Mouse (Mus musculus) kidney, embryonic 15.5 days (tissue): ENCODE results near the gene Rnf217. TPM values are rescaled to one million over a fixed set of nuclear protein-coding genes. Genes with fewer than 3 reads are reported as not detected.

Experiments used
- ATAC-seq: fragments of 200-750 bp; cut with Nextera tagmentation; replicated peaks from 2 replicates; pipeline ENCODE4 v1.8.0; 2017; ENCODE audit warnings: moderate TSS enrichment; ENCODE audit not compliant: low FRiP score
- H3K27ac ChIP-seq: fragments of 300-500 bp; sonication (generic); 2 replicates; pipeline ENCODE4 v1.5.1; 2015; ENCODE audit warnings: mild to moderate bottlenecking, inconsistent platforms
- H3K27me3 ChIP-seq: fragments of 300-500 bp; sonication (generic); 2 replicates; pipeline ENCODE4 v1.6.1; 2015; ENCODE audit warnings: inconsistent platforms
- H3K36me3 ChIP-seq: fragments of 300-500 bp; sonication (generic); 2 replicates; pipeline ENCODE4 v1.6.1; 2015; ENCODE audit warnings: inconsistent platforms
- H3K4me1 ChIP-seq: fragments of 300-500 bp; sonication (generic); 2 replicates; pipeline ENCODE4 v1.6.1; 2015; ENCODE audit warnings: inconsistent platforms
- H3K4me2 ChIP-seq: fragments of 300-500 bp; sonication (generic); 2 replicates; pipeline ENCODE4 v1.6.1; 2015; ENCODE audit warnings: moderate library complexity, mild to moderate bottlenecking, inconsistent platforms
- H3K4me3 ChIP-seq: fragments of 300-500 bp; sonication (generic); replicated peaks from 2 replicates; pipeline ENCODE4 v1.5.1; 2015; ENCODE audit warnings: mild to moderate bottlenecking, inconsistent platforms
- H3K9ac ChIP-seq: fragments of 300-500 bp; sonication (generic); 2 replicates; pipeline ENCODE4 v1.6.1; 2015; ENCODE audit warnings: mild to moderate bottlenecking, inconsistent platforms
- H3K9me3 ChIP-seq: fragments of 300-500 bp; sonication (generic); replicated peaks from 2 replicates; pipeline ENCODE4 v1.6.1; 2016; ENCODE audit warnings: inconsistent platforms
- WGBS: fragments of 180-500 bp; shearing (Covaris S2); methylation state at CpG from one replicate; pipeline ENCODE4 v1.1.7; 2015; ENCODE audit warnings: mixed read lengths; 5-methylcytosine and 5-hydroxymethylcytosine counted together
- polyA plus RNA-seq: library from polyadenylated mRNA; unstranded; fragments of >200 nt; fragmentation: Nextera tagmentation; extraction: Ambion mirVana; gene quantifications from 2 replicates; pipeline ENCODE4 v1.2.1, GENCODE M21; 2015

Rnf217 gene
- 1.3 and 1.5 TPM in 2 replicates for polyA plus RNA-seq

- under 1% methylated on average over 93 of the region's 106 CpGs for WGBS
- peak within 1 kb of the TSS; percentile 85 for H3K4me3 ChIP-seq
- peak within 1 kb of the TSS; percentile 84 for H3K4me2 ChIP-seq
- H3K27me3 ChIP-seq, result no peaks in the 10 kb centered on the region
- H3K9me3 ChIP-seq, result no peaks in the 10 kb centered on the region
- H3K9ac ChIP-seq, result peak within 1 kb of the TSS; percentile 89
- H3K27ac ChIP-seq, result peak within 1 kb of the TSS; percentile 78
- H3K4me1 ChIP-seq, result peaks cover 30% of the 10 kb centered on the region
- ATAC-seq, result peak; percentile 89
- H3K36me3 ChIP-seq, result no peaks in the 10 kb centered on the region
Measured at GRCm38 (mm10) chr10:31609066-31609961, at the start of gene Rnf217. Rnf217 (minus strand) TSS chr10:31609184.

- H3K4me1 ChIP-seq, result no peaks in the 10 kb centered on the region
- H3K27me3 ChIP-seq, result no peaks in the 10 kb centered on the region
- 77% methylated on average over 3 of the region's 3 CpGs for WGBS
- H3K27ac ChIP-seq, result no peak overlapping the region
- H3K4me3 ChIP-seq, result no peak overlapping the region
- ATAC-seq, result no peak
- no peaks in the 10 kb centered on the region for H3K36me3 ChIP-seq
- H3K9me3 ChIP-seq, result no peaks in the 10 kb centered on the region
- H3K4me2 ChIP-seq, result no peak overlapping the region
- no peak overlapping the region for H3K9ac ChIP-seq
Measured at GRCm38 (mm10) chr10:31647270-31647669, 38.3 kb upstream of the Rnf217 start.

DNA sequence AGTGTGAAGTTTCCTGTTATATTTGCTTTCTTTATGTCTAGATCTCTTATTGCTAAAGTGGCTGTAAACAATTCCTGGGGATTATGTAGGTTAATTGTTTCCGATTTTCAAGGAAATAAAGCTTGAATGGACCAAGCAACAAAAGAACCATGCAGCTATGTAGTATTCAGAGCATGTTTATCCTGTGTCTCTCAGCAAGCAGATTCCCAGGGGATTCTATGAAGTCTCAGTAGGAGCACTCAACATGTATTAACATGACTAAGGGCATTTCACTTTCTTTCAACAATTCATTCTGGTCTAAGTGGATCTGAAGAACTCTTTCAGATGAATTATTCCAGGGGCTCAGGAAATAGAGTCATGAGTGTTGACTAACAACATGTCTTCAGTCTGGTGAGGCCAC is 37.1 kb upstream of the Rnf217 start:
- Histone ChIP-seq H3K27me3 (no peaks in the 10 kb centered on the region), H3K4me1 (no peaks in the 10 kb centered on the region), H3K36me3 (no peaks in the 10 kb centered on the region), H3K4me2 (no peak overlapping the region), H3K27ac (no peak overlapping the region), H3K9me3 (no peaks in the 10 kb centered on the region), H3K4me3 (no peak overlapping the region), H3K9ac (no peak overlapping the region)
- WGBS, result 60% methylated on average over 1 of the region's 1 CpGs
- no peak for ATAC-seq

DNA sequence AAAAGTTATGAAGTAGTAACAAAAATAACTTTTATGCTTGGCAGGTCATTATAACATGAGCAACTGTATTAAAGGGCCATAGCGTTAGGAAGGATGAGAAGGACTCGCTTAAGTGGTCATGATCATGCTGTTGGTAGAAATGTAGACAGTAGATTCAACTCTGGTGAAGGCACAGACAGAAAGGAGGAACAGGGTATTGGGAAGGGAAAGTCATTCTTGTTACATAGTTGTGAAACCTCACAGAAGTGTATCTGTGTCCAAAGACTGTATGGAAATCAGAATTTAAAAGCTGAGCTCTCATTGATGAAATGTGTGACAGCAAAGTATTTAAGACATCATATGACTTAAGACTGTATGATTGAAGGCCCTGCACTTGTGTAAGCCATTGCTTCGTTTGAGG is 26.1 kb upstream of the Rnf217 start:
- H3K36me3 ChIP-seq, result no peaks in the 10 kb centered on the region
- no peaks in the 10 kb centered on the region for H3K27me3 ChIP-seq
- H3K27ac ChIP-seq, result no peak overlapping the region
- H3K9me3 ChIP-seq, result no peaks in the 10 kb centered on the region
- 81% methylated on average over 3 of the region's 3 CpGs for WGBS
- no peaks in the 10 kb centered on the region for H3K4me1 ChIP-seq
- H3K9ac ChIP-seq, result no peak overlapping the region
- no peak overlapping the region for H3K4me3 ChIP-seq
- no peak for ATAC-seq
- H3K4me2 ChIP-seq, result no peak overlapping the region

DNA sequence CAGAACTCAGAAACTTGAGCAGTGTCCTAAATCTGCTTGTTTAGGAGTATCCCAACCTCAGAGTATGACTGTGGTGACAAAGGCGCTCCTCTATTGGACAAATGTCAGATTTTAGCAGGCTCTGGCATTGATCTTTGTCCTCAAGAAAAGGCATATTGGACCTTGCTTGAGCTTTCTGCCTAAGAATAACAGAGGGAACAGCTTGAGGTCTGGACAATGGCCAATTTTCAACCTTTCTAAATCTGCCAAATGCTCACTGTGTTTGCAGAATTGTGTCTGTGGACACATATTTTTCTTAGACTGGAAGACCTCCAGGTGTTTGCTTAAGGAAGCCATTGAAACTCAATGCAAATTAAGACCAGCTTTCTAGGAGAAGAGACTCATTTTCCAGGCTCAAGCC is 23.0 kb upstream of the Rnf217 start:
- no peaks in the 10 kb centered on the region for H3K27me3 ChIP-seq
- H3K4me1 ChIP-seq, result no peaks in the 10 kb centered on the region
- H3K36me3 ChIP-seq, result no peaks in the 10 kb centered on the region
- H3K27ac ChIP-seq, result no peak overlapping the region
- H3K4me3 ChIP-seq, result no peak overlapping the region
- whole genome bisulfite sequencing, result 73% methylated on average over 1 of the region's 1 CpGs
- no peaks in the 10 kb centered on the region for H3K9me3 ChIP-seq
- ATAC-seq, result no peak
- no peak overlapping the region for H3K9ac ChIP-seq
- H3K4me2 ChIP-seq, result no peak overlapping the region

- Histone ChIP-seq H3K27ac (no peak overlapping the region), H3K36me3 (no peaks in the 10 kb centered on the region), H3K27me3 (no peaks in the 10 kb centered on the region), H3K4me3 (no peak overlapping the region), H3K9me3 (no peaks in the 10 kb centered on the region), H3K4me1 (no peaks in the 10 kb centered on the region), H3K9ac (no peak overlapping the region), H3K4me2 (no peak overlapping the region)
- WGBS, result 51% methylated on average over 2 of the region's 2 CpGs
- ATAC-seq, result no peak
Measured at GRCm38 (mm10) chr10:31615355-31615754, 6.4 kb upstream of the Rnf217 start.

GRCm38 (mm10) chr10:31614111-31614510 is 5.1 kb upstream of the Rnf217 start:
- 86% methylated on average over 1 of the region's 1 CpGs for WGBS
- Histone ChIP-seq H3K4me2 (no peak overlapping the region), H3K27me3 (no peaks in the 10 kb centered on the region), H3K4me3 (no peak overlapping the region), H3K27ac (no peak overlapping the region), H3K4me1 (0 out of 2 replicates have a peak, but pooled peaks cover 4% of the 10 kb centered on the region), H3K9me3 (no peaks in the 10 kb centered on the region), H3K9ac (no peak overlapping the region), H3K36me3 (no peaks in the 10 kb centered on the region)
- ATAC-seq, result no peak

DNA sequence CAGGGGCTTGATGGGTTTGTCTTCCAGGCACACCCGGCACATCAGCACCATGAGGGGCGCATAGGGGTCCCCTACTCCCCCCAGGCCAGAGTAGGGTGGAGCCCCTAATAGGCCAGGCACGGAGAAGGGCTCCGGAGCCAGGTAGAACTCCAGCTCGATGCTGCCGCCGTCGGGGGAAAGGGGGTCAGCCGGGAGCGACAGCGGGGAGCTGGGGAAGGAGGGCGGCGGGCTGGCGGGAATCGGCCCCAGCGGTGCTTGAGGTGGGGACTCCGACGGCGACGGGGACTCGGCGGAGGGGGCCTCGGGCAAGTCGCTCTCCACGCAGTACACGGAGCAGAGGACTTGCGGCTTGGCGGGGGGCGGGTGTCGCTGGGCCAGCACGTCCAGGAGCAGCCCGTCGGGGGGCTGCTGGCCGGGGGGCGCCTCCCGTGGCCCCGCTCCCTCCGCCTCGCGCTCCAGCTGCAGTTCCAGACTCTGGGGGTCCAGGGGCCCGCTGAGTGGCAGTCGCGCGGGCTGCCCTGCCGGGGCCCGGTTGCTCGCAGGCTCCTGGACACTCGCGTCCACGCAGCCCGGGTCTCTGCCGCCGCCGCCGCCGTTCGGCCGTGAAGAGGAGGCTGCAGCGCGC is 431 bp downstream of the Rnf217 start:
- H3K27ac ChIP-seq, result peak overlapping the region; percentile 78
- under 1% methylated on average over 50 of the region's 60 CpGs for WGBS

GRCm38 (mm10) chr10:31606981-31607867 is 1.8 kb downstream of the Rnf217 start:
- WGBS, result 24% methylated on average over 11 of the region's 11 CpGs
- no peaks in the 10 kb centered on the region for H3K27me3 ChIP-seq
- peak overlapping the region; percentile 84 for H3K4me2 ChIP-seq
- peaks cover 30% of the 10 kb centered on the region for H3K4me1 ChIP-seq
- H3K4me3 ChIP-seq, result peak overlapping the region; percentile 85
- peak overlapping the region; percentile 89 for H3K9ac ChIP-seq
- no peaks in the 10 kb centered on the region for H3K9me3 ChIP-seq
- peak overlapping the region; percentile 10; the same call in 1 of the 2 replicates for H3K27ac ChIP-seq
- no peak for ATAC-seq
- no peaks in the 10 kb centered on the region for H3K36me3 ChIP-seq

More for the DNA sequence above, 431 bp downstream of the Rnf217 start:
- Histone ChIP-seq H3K9ac (peak overlapping the region; percentile 89), H3K9me3 (no peaks in the 10 kb centered on the region), H3K4me1 (peaks cover 30% of the 10 kb centered on the region), H3K4me3 (peak overlapping the region; percentile 85), H3K27me3 (no peaks in the 10 kb centered on the region), H3K4me2 (peak overlapping the region; percentile 84), H3K36me3 (no peaks in the 10 kb centered on the region)
- ATAC-seq, result peak; percentile 61

DNA sequence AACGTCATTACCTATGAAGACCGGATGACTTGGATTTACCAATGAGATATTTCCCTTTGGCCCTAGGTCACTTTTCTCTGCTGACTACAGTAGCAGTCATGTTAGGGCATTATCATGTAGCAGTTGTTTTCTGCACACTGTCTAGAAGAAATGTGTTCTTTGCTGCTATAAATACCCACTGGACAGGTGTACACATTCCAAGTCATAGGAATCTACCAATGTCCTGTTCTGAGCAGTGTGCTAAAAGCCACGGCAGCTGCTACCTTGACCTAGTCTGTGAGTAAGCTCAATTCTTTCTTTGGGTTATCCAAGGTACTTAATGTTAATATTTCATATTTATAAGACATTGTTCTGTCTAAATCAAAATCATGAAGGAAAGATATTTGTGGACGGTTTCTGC is 5.1 kb downstream of the Rnf217 start:
- no peak overlapping the region for H3K4me3 ChIP-seq
- H3K9me3 ChIP-seq, result no peaks in the 10 kb centered on the region
- no peaks in the 10 kb centered on the region for H3K27me3 ChIP-seq
- H3K9ac ChIP-seq, result no peak overlapping the region
- no peak overlapping the region for H3K4me2 ChIP-seq
- ATAC-seq, result no peak
- H3K4me1 ChIP-seq, result peaks cover 26% of the 10 kb centered on the region
- H3K27ac ChIP-seq, result no peak overlapping the region
- 95% methylated on average over 4 of the region's 4 CpGs for WGBS
- H3K36me3 ChIP-seq, result no peaks in the 10 kb centered on the region

GRCm38 (mm10) chr10:31600116-31600515 is 8.9 kb downstream of the Rnf217 start:
- H3K36me3 ChIP-seq, result no peaks in the 10 kb centered on the region
- H3K4me2 ChIP-seq, result no peak overlapping the region
- no peak for ATAC-seq
- no peak overlapping the region for H3K27ac ChIP-seq
- no peaks in the 10 kb centered on the region for H3K27me3 ChIP-seq
- H3K9ac ChIP-seq, result no peak overlapping the region
- H3K4me1 ChIP-seq, result no peaks in the 10 kb centered on the region
- WGBS, result 90% methylated on average over 6 of the region's 6 CpGs
- H3K4me3 ChIP-seq, result no peak overlapping the region
- no peaks in the 10 kb centered on the region for H3K9me3 ChIP-seq
